Mouse (Mus musculus) cortical plate, adult 2 months (tissue): ENCODE measurements around the gene Rps3a1.

Experiments
- CTCF ChIP-seq: fragments of 200-500 bp; IDR thresholded peaks from 2 replicates; pipeline ENCODE4 v1.5.1; 2011; ENCODE audit warnings: mild to moderate bottlenecking, control low read depth, low read length; ENCODE audit not compliant: insufficient read depth; ENCODE audit errors: extremely low read depth
- POLR2A ChIP-seq: fragments of 200-500 bp; IDR thresholded peaks from 2 replicates; pipeline ENCODE4 v1.6.1; 2011; ENCODE audit warnings: mild to moderate bottlenecking, low read length, control low read depth; ENCODE audit not compliant: insufficient read depth; ENCODE audit errors: extremely low read depth

- TF ChIP-seq CTCF: no peak
- TF ChIP-seq POLR2A: no peak
Observed at GRCm38 (mm10) chr3:86108576-86108975, 33.9 kb downstream of the Rps3a1 start.
